Mouse (Mus musculus) heart, adult 8-10 months (tissue): ENCODE data around the gene Gm26558. TPM values are rescaled to one million over a fixed set of nuclear protein-coding genes. Genes with fewer than 3 reads are reported as not detected.

ENCODE experiments used
- total RNA-seq, 4 experiments: library from RNA; stranded (reverse); gene quantifications; 2 replicates each; pipeline ENCODE4 v1.2.4; 2022

Gene Gm26558
- total RNA-seq, 4 experiments from 2014 or later, result 0.31 to 0.38 TPM; not detected in 2

Other genes starting within 250 kb of the Gm26558 start
- not detected for gene Sp5, start 187.2 kb downstream of the Gm26558 start, total RNA-seq
- under 1 TPM in 1 of 4 experiments, not detected in 3; 0.22 TPM for gene Erich2, start 153.3 kb downstream of the Gm26558 start, total RNA-seq
- gene Gad1, start 109.0 kb downstream of the Gm26558 start, total RNA-seq, result 1 to 10 TPM in 1 of 4 experiments, under 1 TPM in 3; 0.84 to 1.2 (median 0.93) TPM
- 10 to 100 TPM; 61.3 to 66.8 (median 65.0) TPM for gene Gorasp2, start 532 bp downstream of the Gm26558 start, total RNA-seq
- 10 to 100 TPM; 27.5 to 38.2 (median 32.4) TPM for gene Tlk1, start 163.6 kb upstream of the Gm26558 start, total RNA-seq